Mouse (Mus musculus): ENCODE measurements around the gene Hoxc13. TPM values are rescaled to one million over a fixed set of nuclear protein-coding genes. Genes with fewer than 3 reads are reported as not detected.

The Hoxc13 gene
- total RNA-seq (2015), result not detected in 2 replicates
- total RNA-seq (2017), result not detected in 2 replicates

GRCm38 (mm10) chr15:102921053-102922011, at the start of gene Hoxc13:
Gene Hoxc13, plus strand, starts transcription at chr15:102921103.
- no peak for ATAC-seq (replicated peaks; ENCODE audit: poor library complexity)

GRCm38 (mm10) chr15:102885803-102886202, 35.1 kb upstream of the Hoxc13 start:
- no peak for ATAC-seq (replicated peaks; ENCODE audit: poor library complexity)

GRCm38 (mm10) chr15:102895115-102895514, 25.8 kb upstream of the Hoxc13 start:
- ATAC-seq (replicated peaks; ENCODE audit: poor library complexity), result no peak

GRCm38 (mm10) chr15:102904946-102905345, 16.0 kb upstream of the Hoxc13 start:
- ATAC-seq (replicated peaks; ENCODE audit: poor library complexity), result no peak

GRCm38 (mm10) chr15:102909536-102909935, 11.4 kb upstream of the Hoxc13 start:
- no peak for ATAC-seq (replicated peaks; ENCODE audit: poor library complexity)

GRCm38 (mm10) chr15:102910038-102910437, 10.9 kb upstream of the Hoxc13 start:
- ATAC-seq (replicated peaks; ENCODE audit: poor library complexity), result no peak

GRCm38 (mm10) chr15:102910496-102911095, 10.3 kb upstream of the Hoxc13 start:
- no peak for ATAC-seq (replicated peaks; ENCODE audit: poor library complexity)

GRCm38 (mm10) chr15:102913038-102913585, 7.8 kb upstream of the Hoxc13 start:
- no peak for ATAC-seq (replicated peaks; ENCODE audit: poor library complexity)

- ATAC-seq (replicated peaks; ENCODE audit: poor library complexity), result no peak
These were observed 2.8 kb upstream of the Hoxc13 start for GRCm38 (mm10) chr15:102917972-102918572.

DNA sequence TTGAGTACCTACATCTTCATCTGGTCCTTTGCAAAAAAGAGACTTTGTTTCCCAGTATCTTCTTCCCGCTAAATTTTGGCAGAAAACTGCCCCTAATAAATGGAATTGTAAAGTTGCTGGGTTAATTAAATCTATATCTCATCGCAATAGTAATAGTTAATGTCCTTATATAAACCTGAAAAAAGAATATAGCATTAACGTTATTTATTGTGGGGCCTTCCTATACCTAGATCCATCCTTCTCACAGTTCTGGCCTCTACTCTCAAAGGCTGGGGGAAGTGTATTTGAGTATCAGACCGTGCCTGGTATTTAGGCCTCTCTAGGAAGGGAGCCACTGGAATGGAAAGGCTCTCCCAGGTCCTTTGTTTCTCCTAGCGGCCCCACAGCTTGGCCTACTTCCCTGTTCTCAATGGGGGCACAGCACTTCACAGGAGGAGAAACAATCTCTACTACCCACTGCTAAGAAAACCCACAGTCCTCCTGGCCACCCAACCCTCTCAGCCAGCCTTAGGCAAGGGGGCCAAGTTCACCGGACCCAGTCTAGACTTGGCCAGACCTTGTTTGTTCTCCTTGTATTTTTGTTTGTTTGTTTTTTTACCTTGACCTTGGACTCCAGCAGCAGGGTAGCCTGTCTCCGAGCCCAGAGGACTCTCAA, 2.2 kb upstream of the Hoxc13 start:
- no peak for ATAC-seq (replicated peaks; ENCODE audit: poor library complexity)

GRCm38 (mm10) chr15:102919336-102920180, 1.3 kb upstream of the Hoxc13 start:
- no peak for ATAC-seq (replicated peaks; ENCODE audit: poor library complexity)

GRCm38 (mm10) chr15:102920619-102921018, 284 bp upstream of the Hoxc13 start:
- peak; percentile 34; the same call in 1 of the 2 replicates for ATAC-seq (replicated peaks; ENCODE audit: poor library complexity)

DNA sequence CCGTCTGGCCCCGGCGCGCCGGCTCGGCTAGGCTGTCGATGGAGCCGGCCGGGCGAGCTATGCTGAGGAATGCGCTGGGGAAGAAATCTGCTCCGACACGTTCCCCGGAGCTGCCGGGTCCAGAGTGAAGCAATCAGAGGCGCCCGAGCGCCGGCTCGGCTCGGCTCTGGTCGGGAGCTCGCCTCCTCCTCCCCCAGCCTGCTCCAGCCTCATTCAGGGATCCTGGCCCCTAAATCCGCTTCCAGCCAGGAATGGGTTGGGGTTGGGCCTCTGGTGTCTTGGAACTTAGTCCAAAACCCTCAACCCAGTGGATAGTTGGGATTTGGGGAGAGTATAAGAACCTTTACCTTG, 1.1 kb downstream of the Hoxc13 start:
- no peak for ATAC-seq (replicated peaks; ENCODE audit: poor library complexity)

GRCm38 (mm10) chr15:102922636-102923500, 2.0 kb downstream of the Hoxc13 start:
- no peak for ATAC-seq (replicated peaks; ENCODE audit: poor library complexity)

- ATAC-seq (replicated peaks; ENCODE audit: poor library complexity), result no peak
These were observed 6.2 kb downstream of the Hoxc13 start for GRCm38 (mm10) chr15:102927032-102927645.

- no peak for ATAC-seq (replicated peaks; ENCODE audit: poor library complexity)
These were observed 10.9 kb downstream of the Hoxc13 start for GRCm38 (mm10) chr15:102931706-102932358.

DNA sequence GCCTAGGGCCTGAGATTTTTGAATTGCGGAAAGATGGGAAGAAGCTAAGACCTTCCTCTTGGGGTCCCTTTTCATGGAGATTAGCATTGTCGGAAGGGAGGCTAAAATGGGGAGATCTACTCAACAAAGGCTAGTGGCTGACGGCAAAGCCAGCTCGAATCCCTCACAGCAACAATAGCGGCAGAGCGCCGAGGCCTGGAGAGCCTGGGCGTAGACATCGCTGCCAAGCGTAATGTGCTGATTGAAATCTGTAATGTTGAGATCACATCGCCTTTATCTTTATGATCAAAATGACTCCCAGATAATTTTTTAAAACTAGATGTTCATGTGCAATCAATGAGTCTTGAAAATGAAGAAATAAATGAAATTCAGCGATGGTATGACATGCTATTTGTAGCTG, 13.5 kb downstream of the Hoxc13 start:
- ATAC-seq (replicated peaks; ENCODE audit: poor library complexity), result no peak

DNA sequence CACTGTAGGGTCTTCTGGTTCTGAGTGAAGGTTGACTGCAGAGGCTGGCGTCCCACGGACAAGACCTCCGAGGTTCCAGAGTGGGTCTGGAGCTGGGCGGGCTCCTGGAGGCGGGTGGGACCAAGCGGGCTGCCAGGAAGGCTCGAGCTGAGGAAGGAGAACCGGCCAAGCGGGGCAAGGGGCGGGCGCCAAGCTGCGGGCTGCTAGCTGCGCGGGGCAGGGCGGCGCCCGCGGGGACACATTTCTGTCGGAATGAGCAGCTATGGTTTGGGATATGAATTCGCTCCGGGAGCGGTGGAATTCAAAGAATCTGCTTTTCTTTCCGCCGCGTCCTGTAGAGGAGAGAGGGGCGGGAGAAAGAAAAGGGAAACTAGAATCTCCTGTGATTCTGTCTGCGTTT, 14.0 kb downstream of the Hoxc13 start:
- no peak for ATAC-seq (replicated peaks; ENCODE audit: poor library complexity)
